Mouse (Mus musculus): Measurements from ENCODE around the gene Pdxdc1. TPM values are rescaled to one million over a fixed set of nuclear protein-coding genes. Genes with fewer than 3 reads are reported as not detected.

Pdxdc1 gene
- polyA plus RNA-seq (2012; ENCODE audit: low replicate concordance) = 19.8 and 24.4 TPM in 2 replicates

GRCm38 (mm10) chr16:13902888-13903483, at the start of gene Pdxdc1, which contains the start of gene Mpv17l:
TSS of gene Pdxdc1 (minus strand) at chr16:13903131.
TSS of gene Mpv17l (plus strand) at chr16:13903161.

GRCm38 (mm10) chr16:13818560-13819393, 84.2 kb downstream of the Pdxdc1 start, which contains the start of gene Ntan1:
TSS of gene Ntan1 (plus strand) at chr16:13818845.

Other genes with a start within 250 kb of the Pdxdc1 start
- gene Parn, start 235.0 kb downstream of the Pdxdc1 start, polyA plus RNA-seq (2012; ENCODE audit: low replicate concordance) = 21.2 and 25.7 TPM in 2 replicates
- gene Bfar, start 231.3 kb downstream of the Pdxdc1 start, polyA plus RNA-seq (2012; ENCODE audit: low replicate concordance) = 3.4 and 9.9 TPM in 2 replicates
- gene 3110001I22Rik, start 231.2 kb downstream of the Pdxdc1 start, polyA plus RNA-seq (2012; ENCODE audit: low replicate concordance) = 0.84 and 1.0 TPM in 2 replicates
- gene Pla2g10, start 172.1 kb downstream of the Pdxdc1 start, polyA plus RNA-seq (2012; ENCODE audit: low replicate concordance) = not detected in 2 replicates
- gene Rrn3, start 122.4 kb downstream of the Pdxdc1 start, polyA plus RNA-seq (2012; ENCODE audit: low replicate concordance) = 5.7 and 11.1 TPM in 2 replicates
- gene Ntan1, start 84.3 kb downstream of the Pdxdc1 start, polyA plus RNA-seq (2012; ENCODE audit: low replicate concordance) = 25.6 and 32.2 TPM in 2 replicates
- 0.05 and 0.15 TPM in 2 replicates for gene Mpv17l, start within 50 bp of the Pdxdc1 start, polyA plus RNA-seq (2012; ENCODE audit: low replicate concordance)
- not detected in 2 replicates for gene 2900011O08Rik, start 83.5 kb upstream of the Pdxdc1 start, polyA plus RNA-seq (2012; ENCODE audit: low replicate concordance)
- gene Ifitm7, start 83.8 kb upstream of the Pdxdc1 start, polyA plus RNA-seq (2012; ENCODE audit: low replicate concordance) = not detected in 2 replicates

Measured in hematopoietic multipotent progenitor cell, adult 10-12 weeks (in vitro differentiated cells).